Mouse (Mus musculus): ENCODE measurements at regions not wholly inside any gene's neighbourhood (a gene's known extent, or its start where the extent isn't known, plus 50 kb on each side); places are given as distances from the start of the nearest gene placed in this dataset.

DNA sequence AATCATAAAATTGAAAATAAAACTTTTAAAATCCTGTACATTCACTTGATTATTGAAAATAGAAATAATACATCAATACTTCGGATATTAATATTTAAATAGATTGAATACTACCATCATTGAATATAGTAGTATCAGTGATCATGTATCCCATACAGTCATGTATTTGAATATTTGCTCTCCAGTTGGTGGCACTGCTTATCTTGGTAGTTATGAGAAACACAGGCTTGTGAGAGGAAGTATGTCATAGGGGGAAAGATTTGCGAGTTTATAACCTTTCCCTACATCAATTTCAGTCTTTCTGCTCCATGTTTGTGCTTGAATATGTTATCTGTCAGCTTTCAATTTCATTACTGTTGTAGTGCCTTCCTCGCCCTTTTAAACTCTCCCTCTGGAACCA lies 828.6 kb downstream of the Stpg2 start:
- Histone ChIP-seq H3K36me3 (ENCODE audit: control insufficient read depth in 1 of 2, insufficient read depth in 2 of 2, low read length in 2 of 2) (no peaks in the 10 kb centered on the region), H3K4me3 (ENCODE audit: control insufficient read depth in 1 of 2, insufficient read depth in 1 of 2, low read depth in 2 of 2, low read length in 2 of 2) (no peak overlapping the region), H3K9ac (ENCODE audit: control insufficient read depth, low read depth, low read length, poor library complexity, severe bottlenecking) (no peak overlapping the region), H3K9me3 (replicated peaks; ENCODE audit: insufficient read depth, low read length) (no peaks in the 10 kb centered on the region), H3K27ac (ENCODE audit: control insufficient read depth, low read depth, low read length) (no peak overlapping the region), H3K4me1 (ENCODE audit: control insufficient read depth in 1 of 2, insufficient read depth in 2 of 2, low read length in 2 of 2) (no peaks in the 10 kb centered on the region), H3K27me3 (ENCODE audit: control insufficient read depth in 1 of 2, insufficient read depth in 2 of 2, low read length in 2 of 2) (no peaks in the 10 kb centered on the region), H3K79me2 (ENCODE audit: control insufficient read depth, insufficient read depth, low read length, poor library complexity) (no peaks in the 10 kb centered on the region)
- no peak for DNase-seq (ENCODE audit: low read depth, low spot score)
- TF ChIP-seq BHLHE40 (IDR thresholded peaks at IDR 0.05; ENCODE audit: borderline replicate concordance, low read depth, low read length) (no peak), GATA1 (IDR thresholded peaks at IDR 0.05; ENCODE audit: low read depth, low read length) (no peak), MAFK (IDR thresholded peaks at IDR 0.05; ENCODE audit: borderline replicate concordance, low read depth, low read length) (no peak), TAL1 (IDR thresholded peaks at IDR 0.05; ENCODE audit: low read length) (no peak), SMC3 (IDR thresholded peaks at IDR 0.05; ENCODE audit: low read depth, low read length) (no peak), ZMIZ1 (IDR thresholded peaks at IDR 0.05; ENCODE audit: low read depth, low read length) (no peak), MEF2A (IDR thresholded peaks at IDR 0.05; ENCODE audit: extremely low read depth, insufficient replicate concordance, low read depth, low read length, poor library complexity, severe bottlenecking) (no peak), SIN3A (IDR thresholded peaks at IDR 0.05; ENCODE audit: low read length) (no peak), RCOR1 (IDR thresholded peaks at IDR 0.05; ENCODE audit: low read depth, low read length) (no peak), UBTF (IDR thresholded peaks at IDR 0.05; ENCODE audit: borderline replicate concordance, insufficient read depth, low read depth, low read length) (no peak), TBP (IDR thresholded peaks at IDR 0.05; ENCODE audit: low read depth, low read length) (no peak), HCFC1 (IDR thresholded peaks at IDR 0.05; ENCODE audit: low read depth, low read length) (no peak)

DNA sequence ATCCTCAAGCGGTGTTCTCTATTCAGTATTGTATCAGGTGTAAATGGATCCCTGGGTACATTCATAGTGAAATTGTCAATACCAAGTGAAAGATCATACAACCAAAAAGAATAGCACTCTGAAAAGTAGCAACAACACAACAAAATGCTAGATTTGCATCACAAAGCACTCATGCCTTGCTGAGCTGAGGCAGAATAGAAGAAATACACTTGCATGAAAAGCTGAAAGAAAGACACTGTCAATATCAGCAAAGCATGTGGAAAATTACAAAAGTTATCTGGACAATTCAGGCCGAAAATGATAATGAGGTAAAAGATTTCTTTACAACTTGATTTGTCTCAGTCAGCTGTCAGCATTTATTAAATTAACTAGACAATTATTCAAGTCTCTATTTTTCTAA lies 829.6 kb downstream of the Stpg2 start:
- no peak overlapping the region for H3K9ac ChIP-seq (ENCODE audit: control insufficient read depth, low read depth, low read length, poor library complexity, severe bottlenecking)
- TF ChIP-seq UBTF (IDR thresholded peaks at IDR 0.05; ENCODE audit: borderline replicate concordance, insufficient read depth, low read depth, low read length), result no peak
- TF ChIP-seq EP300 (IDR thresholded peaks at IDR 0.05; ENCODE audit: low read depth in 1 of 2, low read length in 2 of 2), result no peak
- TF ChIP-seq MXI1 (IDR thresholded peaks at IDR 0.05; ENCODE audit: low read depth, low read length), result no peak
- no peak for TF ChIP-seq TAL1 (IDR thresholded peaks at IDR 0.05; ENCODE audit: low read length)
- no peak for TF ChIP-seq MAX (IDR thresholded peaks at IDR 0.05; ENCODE audit: low read length)
- no peak for TF ChIP-seq POLR2A (IDR thresholded peaks at IDR 0.05; ENCODE audit: control insufficient read depth in 1 of 2, insufficient read depth in 1 of 2, low read depth in 1 of 2, low read length in 2 of 2, poor library complexity in 1 of 2)
- no peak for TF ChIP-seq MYC (IDR thresholded peaks at IDR 0.05; ENCODE audit: low read depth, low read length)
- no peak for TF ChIP-seq SIN3A (IDR thresholded peaks at IDR 0.05; ENCODE audit: low read length)
- H3K4me3 ChIP-seq (ENCODE audit: control insufficient read depth in 1 of 2, insufficient read depth in 1 of 2, low read depth in 2 of 2, low read length in 2 of 2), result no peak overlapping the region
- no peaks in the 10 kb centered on the region for H3K27me3 ChIP-seq (ENCODE audit: control insufficient read depth in 1 of 2, insufficient read depth in 2 of 2, low read length in 2 of 2)
- DNase-seq (ENCODE audit: low read depth, low spot score), result no peak
- H3K9me3 ChIP-seq (replicated peaks; ENCODE audit: insufficient read depth, low read length), result no peaks in the 10 kb centered on the region
- no peak overlapping the region for H3K27ac ChIP-seq (ENCODE audit: control insufficient read depth, low read depth, low read length)
- no peaks in the 10 kb centered on the region for H3K36me3 ChIP-seq (ENCODE audit: control insufficient read depth in 1 of 2, insufficient read depth in 2 of 2, low read length in 2 of 2)
- no peaks in the 10 kb centered on the region for H3K79me2 ChIP-seq (ENCODE audit: control insufficient read depth, insufficient read depth, low read length, poor library complexity)
- H3K4me1 ChIP-seq (ENCODE audit: control insufficient read depth in 1 of 2, insufficient read depth in 2 of 2, low read length in 2 of 2), result no peaks in the 10 kb centered on the region

Measured in MEL (cell line).